Mouse (Mus musculus) heart, postnatal 14 days (tissue): ENCODE measurements around the gene Saa4. TPM values are rescaled to one million over a fixed set of nuclear protein-coding genes. Genes with fewer than 3 reads are reported as not detected.
"Not testable (repeated sequence)": the region's sequence is repeated elsewhere in the genome, so short reads cannot be mapped to it uniquely, and the experiment has no call there.

Source experiments
- DNase-seq, 2 experiments: peaks; one replicate each; pipeline ENCODE4 v3.0.0; 2021 to 2022
- intact Hi-C: fragments of 180-260 bp; cut with DNase I; formaldehyde crosslinking; loops from one replicate; pipeline ENCODE4 v1.15.1; 2025
- long read RNA-seq, 2 experiments: library from polyadenylated mRNA; stranded (forward); transcript quantifications; one replicate each; pipeline ENCODE4 v2.0.0; 2021
- total RNA-seq, 2 experiments: library from RNA; stranded (reverse); gene quantifications; 2 replicates each; pipeline ENCODE4 v1.2.3; 2021

Gene Saa4
- total RNA-seq: not detected
- long read RNA-seq, experiment 1: 0 reads
- long read RNA-seq, experiment 2: 0 reads

GRCm38 (mm10) chr7:46732458-46732857, at the start of gene Saa4:
Saa4 (minus strand) TSS chr7:46732603.
- DNase-seq: no peak
- intact Hi-C loops: no loop called here

GRCm38 (mm10) chr7:46770706-46771105, 38.3 kb upstream of the Saa4 start:
- peak; percentile 56 to 66 for DNase-seq
- intact Hi-C loops: loop anchor here (2.0 kb wide), 1 partner anchor 56 kb away; the partner anchor contains the start of gene Saa3

DNA sequence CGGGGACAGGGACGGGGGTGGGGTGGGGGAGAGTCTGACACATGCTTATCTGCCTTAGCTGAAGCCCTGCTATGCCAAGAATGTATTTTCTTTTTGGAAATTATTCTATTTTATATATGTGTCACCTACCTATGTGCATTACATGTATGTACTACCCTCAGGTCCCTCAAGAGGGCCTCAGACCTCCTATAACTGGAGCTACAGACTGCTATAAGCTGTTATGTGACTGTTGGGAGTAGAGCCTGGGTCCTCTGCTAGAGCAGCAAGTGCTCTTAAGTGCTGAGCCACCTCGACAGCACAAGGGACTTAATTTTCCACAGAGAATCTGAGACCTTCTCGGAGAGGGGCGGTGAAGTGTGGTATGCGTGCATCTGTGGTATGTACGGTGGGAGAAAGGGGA, 36.0 kb upstream of the Saa4 start:
- intact Hi-C loops: no loop called here
- no peak for DNase-seq

- no peak for DNase-seq
- intact Hi-C loops: no loop called here
Measured at GRCm38 (mm10) chr7:46767371-46767770, 35.0 kb upstream of the Saa4 start.

DNA sequence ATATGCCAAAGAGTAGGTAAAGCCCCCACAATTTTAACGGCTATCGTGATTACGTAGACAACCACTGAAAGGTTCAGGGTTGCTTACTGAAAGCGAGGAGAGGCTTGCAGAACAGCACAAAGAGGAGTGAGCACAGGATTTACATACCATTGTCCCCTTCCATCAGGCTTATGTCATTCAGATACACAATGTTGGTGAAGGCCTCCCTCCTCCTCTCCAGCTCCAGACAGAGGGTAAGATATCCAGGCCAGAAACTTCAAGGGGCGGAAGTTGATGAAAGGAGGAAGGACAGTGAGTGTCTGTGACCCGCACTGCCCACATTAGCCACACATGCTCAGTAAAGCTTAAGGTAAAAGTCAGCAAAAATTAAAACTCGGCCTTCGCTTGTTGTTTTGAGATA, 32.3 kb upstream of the Saa4 start:
- intact Hi-C loops: no loop called here
- DNase-seq: no peak

GRCm38 (mm10) chr7:46762601-46763000, 30.2 kb upstream of the Saa4 start:
- no peak for DNase-seq
- intact Hi-C loops: no loop called here

DNA sequence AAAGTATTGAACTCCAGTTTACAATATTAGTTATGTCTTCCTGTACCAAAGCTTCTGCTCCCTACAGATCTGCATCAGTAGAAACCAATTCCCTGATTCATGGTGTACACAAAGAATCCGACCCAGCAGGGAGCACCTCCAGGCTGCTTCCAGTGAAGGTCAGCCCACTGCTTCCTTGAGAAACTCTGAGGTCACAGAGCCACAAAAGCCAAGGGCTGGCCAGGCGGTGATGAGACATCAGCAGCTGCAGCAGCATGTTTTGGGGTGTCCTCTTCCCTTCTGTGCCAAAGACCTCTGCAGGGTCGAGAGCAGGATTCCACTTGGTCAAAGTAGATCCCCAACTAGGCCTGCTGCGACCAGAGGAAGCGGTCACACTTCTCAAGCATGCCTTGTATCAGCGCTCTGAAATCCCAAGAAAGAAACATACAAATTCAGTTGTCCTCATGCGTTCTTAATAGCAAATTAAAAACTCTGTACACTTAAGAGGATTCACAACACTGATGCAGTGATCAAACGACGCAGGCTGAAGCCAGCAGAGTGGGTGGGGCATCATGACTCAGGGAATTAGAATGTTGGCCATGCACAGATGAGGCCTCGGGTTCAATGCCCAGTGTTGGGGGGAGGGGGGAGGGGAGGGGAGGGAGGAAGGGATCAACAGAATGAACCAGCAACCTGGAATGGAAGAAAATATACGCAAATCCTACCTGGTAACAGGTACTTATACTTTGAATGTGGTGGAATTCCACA, 28.8 kb upstream of the Saa4 start:
- intact Hi-C loops: no loop called here
- DNase-seq: no peak

- intact Hi-C loops: no loop called here
- no peak for DNase-seq
Measured at GRCm38 (mm10) chr7:46751490-46751889, 19.1 kb upstream of the Saa4 start, which contains the start of gene Saa2. Saa2 (plus strand) TSS chr7:46751790.

DNA sequence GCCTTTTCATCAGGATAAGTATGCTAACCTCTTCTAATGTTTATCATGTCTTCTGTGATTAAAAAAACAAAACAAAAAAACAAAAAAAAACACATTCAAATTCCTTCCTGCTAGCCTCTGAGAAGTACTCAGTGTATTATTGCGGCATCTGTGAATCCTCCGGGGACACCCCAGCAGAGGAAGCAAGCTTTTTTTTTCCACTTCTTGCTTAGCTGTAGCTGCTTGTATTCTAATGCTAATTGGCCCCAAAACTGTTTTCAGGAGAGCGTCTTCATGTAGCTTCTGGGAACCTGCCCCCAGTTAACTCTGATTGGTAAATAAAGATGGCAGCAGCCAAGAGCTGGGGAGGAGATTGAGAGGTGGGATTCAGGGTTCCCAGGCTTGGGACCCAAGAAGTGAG, 16.1 kb upstream of the Saa4 start:
- intact Hi-C loops: no loop called here
- DNase-seq: peak in 1 of 2 experiments; percentile 5

DNA sequence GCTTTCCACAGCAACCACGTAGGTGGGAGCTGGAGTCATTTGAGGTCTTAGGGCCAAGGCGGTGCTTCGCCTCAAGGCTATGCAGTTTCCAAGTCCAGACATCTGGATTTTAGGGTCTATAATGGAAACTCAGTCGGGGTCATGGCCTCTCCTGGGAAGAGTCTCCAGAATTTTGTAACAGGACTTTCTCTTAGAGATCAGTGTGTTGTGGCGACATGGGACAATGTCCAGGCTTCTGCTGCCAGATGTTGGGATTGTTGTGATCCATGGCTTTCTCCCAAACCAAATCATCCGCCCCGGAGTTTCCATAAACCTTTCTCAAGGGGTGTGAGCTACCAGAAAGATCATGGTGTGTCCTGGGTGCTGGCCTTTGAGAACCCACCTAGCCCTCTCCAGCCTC, 14.0 kb upstream of the Saa4 start:
- peak; percentile 6 to 11 for DNase-seq
- intact Hi-C loops: no loop called here

DNA sequence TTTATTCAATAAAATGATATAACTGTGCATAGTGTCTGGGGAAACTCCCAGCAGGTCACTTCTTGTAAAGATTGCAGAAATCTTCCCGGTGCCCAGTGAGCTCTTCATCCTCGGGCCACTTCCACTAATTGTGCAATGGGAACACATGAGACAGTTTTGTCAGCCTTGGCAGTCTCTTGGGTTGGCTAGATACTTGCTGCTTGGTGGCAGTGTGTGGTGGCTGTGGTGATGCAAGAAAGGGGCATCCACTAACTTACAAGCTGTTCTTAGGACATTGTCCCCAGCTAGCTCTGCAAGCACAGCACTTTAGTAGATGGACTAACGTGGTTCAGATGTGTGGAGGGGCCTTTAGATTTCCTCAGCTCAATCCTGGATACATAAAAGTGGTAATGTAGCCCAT, 13.4 kb upstream of the Saa4 start:
- intact Hi-C loops: no loop called here
- no peak for DNase-seq

DNA sequence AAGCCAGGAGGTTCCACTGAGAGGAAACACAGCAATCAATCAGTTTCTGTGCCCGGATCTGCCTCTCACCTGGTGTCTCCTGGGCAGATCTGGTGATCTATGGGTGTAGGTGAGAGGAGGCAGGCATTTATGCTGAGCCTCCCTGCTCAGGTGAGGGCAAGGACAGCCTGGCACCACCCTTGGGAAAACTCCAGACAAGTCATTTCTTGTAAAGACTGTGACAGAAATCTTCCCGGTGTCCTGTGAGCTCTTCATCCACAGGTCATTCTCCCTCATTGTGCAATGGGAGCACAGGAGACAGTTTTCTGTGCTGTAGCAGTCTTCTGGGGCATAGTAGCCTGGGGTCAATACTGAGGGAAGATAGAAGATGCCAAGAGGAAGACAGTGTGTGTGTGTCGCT, 10.5 kb upstream of the Saa4 start, which contains the start of gene Saa1:
Gene Saa1, minus strand, starts transcription at position 101 of the 400 bp plus-strand sequence.
- intact Hi-C loops: not testable (repeated sequence)

GRCm38 (mm10) chr7:46740041-46740440, 7.6 kb upstream of the Saa4 start:
- intact Hi-C loops, DNase-seq: not testable (repeated sequence)

More for the DNA sequence above, 10.5 kb upstream of the Saa4 start, which contains the start of gene Saa1:
- not testable (repeated sequence) for DNase-seq

DNA sequence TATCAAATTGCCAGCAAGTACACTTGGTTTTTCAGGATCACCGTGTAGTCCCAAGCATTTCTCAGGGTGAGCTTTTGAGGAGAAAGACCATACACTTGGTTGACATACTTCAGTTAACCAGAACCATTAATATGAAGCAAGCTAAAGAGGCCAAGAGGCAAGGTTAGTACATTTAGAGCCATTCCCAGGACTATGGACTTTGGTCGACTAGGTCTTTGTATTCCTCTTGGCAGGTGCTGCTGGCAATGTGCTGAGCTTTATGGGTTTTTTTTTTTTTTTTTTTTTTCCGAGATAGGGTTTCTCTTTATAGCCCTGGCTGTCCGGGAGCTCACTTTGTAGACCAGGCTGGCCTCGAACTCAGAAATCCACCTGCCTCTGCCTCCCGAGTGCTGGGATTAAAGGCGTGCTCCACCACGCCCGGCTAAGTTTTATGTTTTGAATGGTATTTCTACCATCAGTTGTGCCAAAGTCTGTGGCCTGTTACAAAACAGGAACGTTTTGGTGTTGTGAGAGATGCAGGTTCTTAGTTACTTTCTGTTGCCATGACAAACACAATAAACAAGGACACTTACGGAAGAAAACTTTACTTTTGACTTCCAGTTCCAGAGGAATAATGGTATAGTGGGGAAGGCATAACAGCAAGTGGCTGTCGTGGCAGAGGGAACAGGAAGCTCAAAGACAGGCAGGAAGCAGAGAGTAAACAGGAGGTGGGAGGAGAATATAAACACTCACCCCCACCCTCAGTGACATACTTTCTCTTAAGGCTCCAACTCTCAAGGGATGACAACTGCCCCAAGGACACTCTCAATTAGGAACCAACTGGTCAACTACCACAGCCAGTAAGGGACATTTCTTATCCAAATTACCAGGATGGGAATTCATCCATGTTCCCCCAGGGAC, 6.4 kb upstream of the Saa4 start:
- DNase-seq: no peak
- intact Hi-C loops: no loop called here

- intact Hi-C loops: no loop called here
- DNase-seq: no peak
Measured at GRCm38 (mm10) chr7:46734983-46735382, 2.6 kb upstream of the Saa4 start.

DNA sequence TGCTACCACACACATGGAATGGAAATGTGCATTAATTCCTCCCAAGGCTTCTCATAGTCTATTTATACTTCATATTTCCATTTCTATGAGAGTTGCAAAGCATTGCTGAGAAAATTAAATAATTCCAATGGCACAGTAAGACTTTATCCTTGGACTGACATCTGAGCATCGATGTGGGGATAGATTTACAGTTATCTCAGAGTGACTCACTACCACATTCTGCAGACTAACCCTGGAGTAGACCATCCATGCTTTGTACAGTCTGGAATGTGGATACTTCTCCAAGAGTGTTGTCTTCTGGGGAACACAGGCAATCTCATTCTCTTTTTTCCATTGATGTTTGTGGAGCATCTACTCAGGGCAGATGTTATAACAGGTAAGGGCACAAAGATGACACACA, 4.8 kb downstream of the Saa4 start:
- intact Hi-C loops: no loop called here
- no peak for DNase-seq

DNA sequence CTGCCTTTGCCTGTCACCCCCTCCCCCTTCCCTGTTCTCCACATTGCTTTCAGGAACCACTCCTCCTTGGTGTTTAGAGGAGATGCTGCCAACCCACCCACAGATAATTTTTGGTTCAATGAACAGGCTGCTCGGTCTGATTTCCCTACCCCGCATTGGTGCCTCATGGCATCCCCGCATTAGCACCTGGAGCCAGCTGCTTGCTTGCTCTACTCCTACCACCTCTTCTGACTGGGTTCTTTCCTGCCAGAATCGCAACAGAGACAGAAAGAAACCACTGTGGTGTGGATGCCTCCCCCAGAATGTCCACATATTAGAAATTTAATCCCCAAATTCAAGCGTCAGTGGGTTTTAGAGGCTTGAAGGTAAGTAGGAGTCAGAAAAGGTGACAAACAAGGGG, 8.0 kb downstream of the Saa4 start:
- intact Hi-C loops: no loop called here

DNA sequence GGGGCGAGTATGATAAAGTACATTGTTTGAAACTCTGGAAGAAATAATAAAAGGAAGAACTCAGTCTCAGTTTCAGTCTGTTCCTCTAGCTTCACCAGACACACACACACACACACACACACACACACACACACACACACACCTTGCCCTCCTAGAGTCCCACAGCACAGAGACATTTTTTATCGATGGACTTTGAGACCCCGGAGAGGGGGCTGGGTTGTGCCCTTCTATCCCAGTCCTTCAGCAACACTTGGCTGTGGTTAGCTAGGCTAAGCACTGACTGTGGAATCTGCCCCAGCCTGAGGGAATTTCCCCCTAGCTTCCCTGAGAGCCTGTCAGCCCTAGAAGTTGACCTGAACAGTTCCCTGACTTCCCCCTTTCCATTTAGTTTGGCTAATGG, 8.6 kb downstream of the Saa4 start:
- intact Hi-C loops: no loop called here
- no peak for DNase-seq

More for the DNA sequence above, 8.0 kb downstream of the Saa4 start:
- no peak for DNase-seq

DNA sequence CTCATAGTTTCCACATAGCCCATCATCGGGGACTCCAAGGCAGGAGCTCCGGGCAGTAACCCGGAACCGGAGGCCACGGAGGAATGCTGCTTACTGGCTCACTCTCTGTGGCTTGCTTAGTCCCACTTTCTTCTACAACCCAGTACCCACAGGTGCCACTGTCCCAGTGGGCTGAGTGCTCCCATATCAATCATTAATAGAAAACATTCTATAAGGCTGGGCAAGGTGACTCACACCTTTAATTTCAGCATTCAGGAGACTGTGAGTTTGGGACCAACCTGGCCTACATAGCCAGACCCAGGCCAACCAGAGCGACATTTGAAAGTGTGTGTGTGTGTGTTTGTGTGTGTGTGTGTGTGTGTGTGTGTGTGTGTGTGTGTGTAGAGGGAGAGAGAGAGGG, 9.0 kb downstream of the Saa4 start:
- intact Hi-C loops: no loop called here
- no peak for DNase-seq

DNA sequence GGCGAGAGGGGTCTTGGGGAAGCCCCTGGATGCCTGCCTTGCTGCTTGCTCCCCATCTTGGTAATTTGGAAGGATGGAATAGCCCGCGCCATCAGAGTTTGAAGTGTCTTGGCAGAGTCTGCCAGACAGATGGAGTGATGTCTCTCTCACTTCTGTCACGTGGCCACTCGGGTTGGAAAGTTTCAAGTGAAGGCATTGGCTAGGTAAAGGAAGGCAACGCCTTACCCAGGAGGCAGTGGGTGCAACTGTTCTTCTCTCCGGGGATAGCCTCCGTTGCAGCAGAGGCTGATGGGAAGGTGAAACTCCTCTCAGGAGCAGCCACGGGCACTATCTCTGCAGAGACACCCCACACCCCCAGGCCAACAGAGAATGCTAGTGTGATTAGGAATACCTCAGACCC, 11.9 kb downstream of the Saa4 start:
- DNase-seq: no peak
- intact Hi-C loops: no loop called here

- intact Hi-C loops: loop anchor here (10.0 kb wide), 1 partner anchor 285 kb away; the partner anchor contains the start of gene Spty2d1
- peak; percentile 15 to 36 for DNase-seq
Measured at GRCm38 (mm10) chr7:46719526-46719925, 12.9 kb downstream of the Saa4 start.
